Mouse (Mus musculus): ENCODE measurements around the gene Cactin.

Gene Cactin

GRCm38 (mm10) chr10:81342686-81343505 lies 22.0 kb downstream of the Cactin start, which contains the start of gene Gipc3:
TSS of gene Gipc3 (minus strand) at chr10:81343266.
- DNase-seq (ENCODE audit: low read depth, low spot score), result no peak

- no peak for DNase-seq (ENCODE audit: low read depth, low spot score)
These were observed 23.7 kb downstream of the Cactin start for GRCm38 (mm10) chr10:81344421-81345161.

- no peak for DNase-seq (ENCODE audit: low read depth, low spot score)
These were observed 24.2 kb downstream of the Cactin start for GRCm38 (mm10) chr10:81345162-81345534.

GRCm38 (mm10) chr10:81346453-81347067 lies 25.7 kb downstream of the Cactin start:
- no peak for DNase-seq (ENCODE audit: low read depth, low spot score)

- DNase-seq (ENCODE audit: low read depth, low spot score), result no peak
These were observed 28.2 kb downstream of the Cactin start for GRCm38 (mm10) chr10:81349146-81349545.

GRCm38 (mm10) chr10:81349961-81350350 lies 29.1 kb downstream of the Cactin start:
- no peak for DNase-seq (ENCODE audit: low read depth, low spot score)

- peak; percentile 97 for DNase-seq (ENCODE audit: low read depth, low spot score)
These were observed 29.6 kb downstream of the Cactin start, which contains the start of gene Hmg20b for GRCm38 (mm10) chr10:81350351-81351063. TSS of gene Hmg20b (minus strand) at chr10:81350480.

GRCm38 (mm10) chr10:81351678-81352291 lies 30.9 kb downstream of the Cactin start:
- no peak for DNase-seq (ENCODE audit: low read depth, low spot score)

GRCm38 (mm10) chr10:81354738-81355477 lies 34.0 kb downstream of the Cactin start:
- no peak for DNase-seq (ENCODE audit: low read depth, low spot score)

GRCm38 (mm10) chr10:81355533-81355932 lies 34.6 kb downstream of the Cactin start:
- DNase-seq (ENCODE audit: low read depth, low spot score), result no peak

- no peak for DNase-seq (ENCODE audit: low read depth, low spot score)
These were observed 35.6 kb downstream of the Cactin start for GRCm38 (mm10) chr10:81356352-81356990.

- DNase-seq (ENCODE audit: low read depth, low spot score), result peak; percentile 84
These were observed 36.3 kb downstream of the Cactin start, which contains the start of gene Mfsd12 for GRCm38 (mm10) chr10:81356991-81357844. TSS of gene Mfsd12 (plus strand) at chr10:81357491.

- no peak for DNase-seq (ENCODE audit: low read depth, low spot score)
These were observed 37.3 kb downstream of the Cactin start for GRCm38 (mm10) chr10:81358209-81358608.

GRCm38 (mm10) chr10:81358841-81359240 lies 37.9 kb downstream of the Cactin start:
- DNase-seq (ENCODE audit: low read depth, low spot score), result no peak

GRCm38 (mm10) chr10:81360721-81361120 lies 39.8 kb downstream of the Cactin start:
- DNase-seq (ENCODE audit: low read depth, low spot score), result no peak

GRCm38 (mm10) chr10:81362336-81362949 lies 41.5 kb downstream of the Cactin start:
- DNase-seq (ENCODE audit: low read depth, low spot score), result no peak

- no peak for DNase-seq (ENCODE audit: low read depth, low spot score)
These were observed 42.8 kb downstream of the Cactin start for GRCm38 (mm10) chr10:81363436-81364346.
